Mouse (Mus musculus) mouse trophoblast stem cell (cell line): ENCODE results near the gene Clrn1.
"Not testable (repeated sequence)": the region's sequence is repeated elsewhere in the genome, so short reads cannot be mapped to it uniquely, and the experiment has no call there.

Source experiments
- in situ Hi-C, 2 experiments: fragments of 300-500 bp; cut with MseI, MboI; formaldehyde crosslinking; loops; 2 replicates in 1 of 2; 3 replicates in 1 of 2; pipeline ENCODE4 v1.15.1; 2025

The Clrn1 gene

DNA sequence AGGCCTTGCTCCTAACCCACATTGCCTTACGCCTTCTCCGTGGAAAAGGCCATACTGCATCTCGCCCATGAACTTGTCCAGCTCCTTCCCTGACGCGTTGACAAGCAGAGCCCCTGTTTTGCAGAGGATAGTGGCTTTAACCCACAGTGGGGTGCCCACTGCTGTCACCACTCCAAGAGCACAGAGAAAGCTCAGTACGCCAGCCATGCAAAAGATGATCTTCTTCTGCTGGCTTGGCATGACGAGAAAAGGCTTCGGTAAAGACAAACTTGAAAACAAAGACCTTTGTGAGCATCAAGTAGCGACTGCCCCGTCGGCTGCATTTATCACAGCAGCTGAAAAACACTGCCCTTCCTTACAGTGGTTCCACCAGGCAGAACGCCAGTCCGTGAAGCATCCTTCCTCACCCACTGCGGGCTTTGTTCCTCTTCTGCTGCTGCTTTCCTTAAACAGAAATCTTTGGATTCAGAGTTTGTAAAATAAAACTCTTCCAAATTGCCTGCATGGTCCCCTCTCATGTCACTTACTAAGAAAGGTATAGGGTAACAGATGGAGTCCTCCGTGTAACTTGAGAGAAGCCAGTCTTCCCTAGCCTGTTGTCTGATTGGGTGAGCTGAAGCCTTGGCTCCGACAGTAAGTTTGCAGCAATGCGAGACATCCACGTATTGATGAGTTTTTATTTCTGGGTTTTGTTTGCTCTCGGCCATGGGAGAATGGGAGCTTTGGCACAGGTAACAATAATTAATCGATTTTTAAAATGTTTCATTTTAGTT is at the start of gene Clrn1:
TSS of gene Clrn1 (minus strand) at position 540 of the 773 bp plus-strand sequence.
- in situ Hi-C loops, result no loop called here

DNA sequence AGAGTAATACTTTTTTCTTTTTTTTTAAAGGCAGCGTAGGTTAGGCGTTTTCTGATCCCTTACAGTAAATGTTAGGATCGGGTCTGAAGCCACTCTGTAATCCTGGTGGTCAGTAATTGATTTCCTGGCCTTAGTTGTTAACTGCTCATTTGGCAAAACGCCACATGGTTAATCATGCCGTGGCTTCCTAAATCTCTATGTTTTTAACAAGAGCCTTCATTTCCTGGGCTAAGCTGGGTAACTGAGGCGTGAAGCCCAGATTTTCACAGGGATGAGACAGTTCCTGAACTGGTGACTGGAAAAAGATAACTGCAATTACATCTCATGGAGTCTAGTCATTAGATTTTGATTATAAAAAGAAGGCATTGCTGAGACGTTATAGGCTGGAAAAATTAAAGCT is 38.9 kb upstream of the Clrn1 start:
- in situ Hi-C loops, result no loop called here

DNA sequence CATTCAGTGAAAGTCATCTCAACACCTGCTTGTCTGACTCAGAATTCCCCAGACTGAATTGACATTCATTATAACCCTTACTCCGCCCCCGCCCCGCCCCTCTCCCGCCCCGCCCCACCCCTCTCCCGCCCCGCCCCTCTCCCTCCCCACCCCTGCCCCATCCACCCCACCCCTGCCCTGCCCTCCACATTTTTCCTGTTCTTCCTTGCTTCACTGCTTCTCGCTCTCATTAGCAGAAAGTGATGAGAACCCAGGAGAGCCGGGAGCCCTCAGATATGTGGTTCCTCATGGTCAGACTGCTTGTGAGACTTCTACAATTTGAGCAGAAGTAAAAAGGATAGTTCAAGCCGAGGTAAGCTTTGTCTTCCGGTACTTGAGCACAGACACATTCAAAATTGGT is 38.0 kb upstream of the Clrn1 start:
- in situ Hi-C loops, result no loop called here

DNA sequence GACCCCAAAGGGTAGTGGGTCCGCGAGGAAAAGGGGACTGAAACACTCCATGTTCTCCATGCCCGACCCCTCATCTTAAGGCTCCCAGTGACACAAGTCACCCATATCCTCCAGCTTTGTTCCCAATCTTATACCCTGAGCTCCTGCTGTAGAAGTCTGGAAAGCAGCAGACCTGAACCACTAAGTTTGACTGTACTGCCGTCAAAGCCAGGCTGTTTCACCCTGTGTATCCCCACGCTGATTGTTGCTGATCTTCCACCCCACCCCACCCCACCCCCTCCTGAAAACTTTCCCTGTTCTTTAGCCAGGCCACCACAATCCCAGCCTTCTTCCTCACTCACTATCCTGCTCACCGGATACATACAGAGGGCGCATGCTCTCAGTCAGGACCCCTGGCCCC is 37.5 kb upstream of the Clrn1 start:
- in situ Hi-C loops, result no loop called here

DNA sequence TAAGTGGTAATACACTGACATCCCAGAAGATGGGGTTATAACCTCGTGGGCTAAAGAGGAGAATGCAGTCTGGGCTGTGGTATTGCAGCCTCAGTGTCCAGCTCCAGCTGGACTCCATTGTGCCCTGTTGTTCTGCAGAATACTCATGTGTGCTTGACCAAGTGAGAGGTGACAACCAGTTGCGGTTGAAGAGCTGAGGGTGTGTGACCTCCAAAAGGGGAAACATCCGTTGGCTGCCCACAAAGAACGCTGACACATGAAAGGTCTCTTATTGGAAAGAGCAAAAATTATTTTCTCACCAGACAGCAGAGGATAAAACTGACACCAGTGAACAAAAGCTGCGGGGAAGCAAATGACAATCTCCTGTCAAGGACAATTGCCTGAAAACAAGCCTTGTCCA is 36.2 kb upstream of the Clrn1 start:
- in situ Hi-C loops, result no loop called here

DNA sequence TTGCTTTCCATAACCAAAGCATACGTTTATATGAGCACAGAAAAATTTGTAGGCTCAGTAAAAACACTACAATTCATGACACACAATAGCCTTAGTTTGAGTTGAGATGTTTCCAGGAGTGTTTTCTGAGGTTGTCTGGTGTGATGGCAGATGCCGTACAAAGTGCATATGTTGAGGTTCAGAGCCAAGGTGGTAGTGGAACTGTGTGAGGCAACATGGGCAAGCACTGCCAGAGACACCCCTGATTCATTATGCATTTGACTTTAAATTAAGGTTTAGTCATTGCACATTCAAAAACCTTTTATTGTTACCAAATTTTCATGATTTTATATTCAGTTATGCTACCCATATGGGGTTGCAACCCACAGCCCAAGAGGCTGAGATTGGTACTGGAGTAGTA is 19.5 kb upstream of the Clrn1 start:
- in situ Hi-C loops, result no loop called here

DNA sequence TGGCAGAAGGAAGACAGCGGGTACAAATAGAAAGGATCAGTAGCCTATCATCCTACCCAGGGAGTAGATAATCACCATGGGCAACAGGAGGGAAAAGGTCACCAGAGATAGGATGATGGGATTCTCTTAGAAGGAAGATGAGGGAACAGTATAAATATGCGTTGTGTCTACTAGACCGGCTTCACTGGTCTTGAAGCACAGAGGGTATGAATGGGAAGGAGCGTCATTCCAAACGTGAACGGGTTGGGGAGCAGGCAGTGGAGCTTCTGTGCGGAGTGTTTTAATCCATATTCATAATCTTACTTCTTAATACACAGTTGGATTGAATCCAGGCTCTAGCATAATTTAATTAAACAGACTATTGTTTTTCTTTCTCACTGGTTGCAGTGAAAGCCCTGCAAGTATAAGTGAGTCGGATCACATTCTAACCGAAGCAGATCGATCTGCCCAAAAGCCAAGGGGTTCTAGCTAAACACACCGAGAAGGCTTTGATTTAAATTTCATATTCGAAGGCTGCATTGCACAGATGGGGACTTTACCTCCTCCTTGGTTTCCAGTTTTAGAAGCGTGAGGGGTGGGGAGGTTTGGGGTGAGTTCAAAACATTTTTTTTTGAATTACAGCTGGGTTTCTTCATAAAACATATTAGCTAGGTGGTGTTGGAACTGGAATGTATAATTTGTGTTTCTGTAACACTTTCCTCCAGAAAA is 17.1 kb upstream of the Clrn1 start:
- in situ Hi-C loops, result no loop called here

DNA sequence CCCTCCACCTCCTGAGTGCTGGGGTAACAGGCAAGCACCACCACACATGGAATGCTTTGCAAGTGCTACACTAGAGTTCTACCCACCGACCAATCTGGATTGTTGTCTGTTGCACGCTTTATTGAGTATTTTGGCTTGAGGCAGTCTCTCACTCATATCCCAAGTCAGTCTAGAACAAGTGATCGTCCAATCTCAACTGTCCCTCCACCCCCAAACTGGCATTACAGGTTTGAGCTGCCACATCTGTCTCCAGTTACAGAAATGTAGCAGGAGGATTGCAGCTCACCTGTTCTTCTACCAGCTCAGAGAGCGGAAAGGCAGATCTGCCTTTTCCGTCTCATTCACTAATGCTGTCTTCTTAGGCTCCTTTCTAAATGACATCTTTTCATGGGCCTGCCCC is 10.0 kb upstream of the Clrn1 start:
- in situ Hi-C loops, result no loop called here

DNA sequence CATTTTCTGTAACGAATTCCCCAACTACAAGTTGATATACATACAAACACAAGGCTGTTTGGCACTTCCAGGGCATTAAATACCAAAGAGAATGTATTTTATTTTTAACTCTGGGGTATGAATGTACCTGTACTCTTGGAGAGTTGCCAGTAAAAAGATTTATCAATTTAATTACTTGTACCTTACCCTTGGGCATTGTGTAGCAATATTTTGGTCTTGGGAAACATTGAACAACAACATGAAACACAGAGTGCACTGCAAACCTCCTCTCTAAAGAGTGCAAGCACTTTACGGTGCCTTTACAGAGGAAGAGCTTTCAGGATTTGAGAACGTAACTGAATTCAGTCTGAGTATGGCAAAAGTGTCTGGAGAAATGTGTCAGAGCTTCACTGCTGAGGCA is 9.4 kb upstream of the Clrn1 start:
- in situ Hi-C loops, result no loop called here

DNA sequence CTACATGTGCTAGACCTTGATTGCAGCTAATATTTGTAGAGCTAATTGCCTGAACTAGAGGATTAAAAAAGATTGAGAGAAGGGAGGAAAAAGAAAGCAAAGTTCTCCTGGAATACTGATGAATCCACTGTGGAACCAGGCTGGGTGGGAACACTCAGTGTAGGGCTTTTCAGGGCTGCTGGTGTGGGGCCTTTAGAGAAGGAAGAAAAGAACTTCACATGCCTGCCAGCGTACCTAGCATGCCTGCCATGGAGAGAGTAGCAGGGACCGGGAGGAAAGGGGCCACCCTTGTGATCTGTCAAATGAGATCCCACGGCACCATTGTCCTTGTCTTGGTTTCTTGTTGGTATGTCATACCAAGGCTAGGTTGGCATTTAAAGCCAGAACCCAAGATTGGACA is 4.5 kb upstream of the Clrn1 start:
- in situ Hi-C loops, result no loop called here

DNA sequence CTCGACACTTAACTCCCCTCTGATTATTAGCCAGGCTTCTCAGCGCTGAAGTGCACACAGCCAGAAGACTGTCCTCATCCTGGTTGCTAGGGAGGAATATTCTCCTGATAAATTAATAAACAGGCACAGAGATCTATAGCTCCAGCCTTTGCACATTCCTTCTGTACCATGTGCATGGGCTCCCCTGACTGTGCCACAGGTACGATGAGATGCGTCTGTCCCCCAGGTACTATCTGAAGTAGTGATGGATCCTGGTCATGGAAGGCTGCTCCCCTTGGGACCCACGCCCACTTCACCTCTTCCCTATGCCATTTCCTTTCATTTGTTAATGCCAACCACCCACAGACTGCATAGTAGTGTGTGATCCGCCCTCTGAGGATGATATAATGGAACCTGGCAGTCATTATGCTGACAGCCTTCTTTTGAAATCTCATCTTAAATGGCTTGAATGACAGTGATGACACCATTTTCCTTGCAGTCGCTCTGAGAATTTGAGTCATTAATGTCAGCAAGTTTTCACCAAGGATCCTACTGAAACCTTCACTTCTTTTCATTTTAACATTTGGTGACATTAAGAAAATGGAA is 3.1 kb upstream of the Clrn1 start:
- in situ Hi-C loops, result no loop called here

DNA sequence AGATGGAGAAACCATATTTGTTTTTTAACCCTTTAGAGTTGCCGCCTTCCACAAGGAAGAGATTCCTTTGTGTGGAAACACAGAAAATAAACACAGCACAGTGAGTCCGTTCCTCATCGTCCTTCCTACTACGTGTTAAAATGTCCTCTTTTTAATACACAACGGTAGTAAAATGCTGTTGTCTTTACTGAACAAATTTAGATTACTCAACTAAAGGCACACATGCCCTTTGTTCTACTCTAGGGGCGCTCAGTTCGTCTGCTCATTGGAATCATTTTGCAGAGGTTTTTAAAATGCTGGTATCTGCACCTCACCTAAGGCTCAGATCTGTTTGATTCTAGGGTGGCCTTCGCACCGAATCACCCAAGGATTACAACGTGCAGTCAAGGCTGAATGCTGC is 2.6 kb upstream of the Clrn1 start:
- in situ Hi-C loops, result no loop called here

DNA sequence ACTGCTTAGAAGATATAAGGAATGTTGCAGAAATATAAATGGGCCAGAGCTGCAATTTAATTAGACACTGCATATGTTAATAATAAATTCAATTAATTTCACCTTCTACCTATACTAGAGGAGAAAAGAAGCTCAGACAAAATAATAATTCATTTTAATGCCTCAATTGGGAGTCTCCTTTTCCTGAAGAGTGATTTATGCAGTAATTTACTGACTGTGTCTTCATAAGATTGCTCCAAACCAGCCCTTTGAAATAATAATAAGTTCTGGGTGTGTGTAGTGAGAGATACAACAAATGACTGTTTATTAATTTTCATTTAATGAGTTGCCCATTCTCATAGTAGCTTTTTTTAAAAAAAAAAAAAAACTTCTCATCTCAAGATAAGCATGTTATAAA is 1.6 kb downstream of the Clrn1 start:
- in situ Hi-C loops, result no loop called here

DNA sequence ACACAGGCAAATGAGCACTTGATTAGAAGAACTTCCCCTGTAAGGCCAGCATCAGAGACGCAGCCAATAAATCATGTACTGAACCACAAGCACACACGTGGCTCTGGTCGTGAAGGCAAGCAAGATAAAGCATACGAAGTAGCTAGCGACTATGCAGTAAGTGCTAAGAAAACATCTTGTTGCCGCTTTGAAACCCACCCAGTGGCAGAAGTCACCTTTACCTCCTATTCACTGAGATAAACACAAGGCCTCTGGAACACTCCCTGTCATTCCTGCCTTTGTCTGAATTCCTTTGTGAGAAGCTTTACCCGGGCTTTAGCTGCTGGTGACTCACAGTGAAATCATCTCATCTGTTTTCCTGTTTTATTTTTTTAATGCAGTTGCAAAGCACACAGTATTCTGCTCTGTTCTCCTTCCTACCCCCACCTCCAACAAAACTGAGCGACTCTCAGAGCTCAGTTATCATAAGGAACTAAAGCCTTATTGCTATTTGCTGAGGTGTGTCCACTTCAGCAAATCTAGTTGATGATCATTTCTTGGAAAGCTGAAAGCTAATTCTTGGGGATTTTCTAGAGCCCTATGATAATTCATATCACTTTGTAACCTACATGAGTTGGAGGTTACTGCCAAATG is 2.1 kb downstream of the Clrn1 start:
- in situ Hi-C loops, result no loop called here

DNA sequence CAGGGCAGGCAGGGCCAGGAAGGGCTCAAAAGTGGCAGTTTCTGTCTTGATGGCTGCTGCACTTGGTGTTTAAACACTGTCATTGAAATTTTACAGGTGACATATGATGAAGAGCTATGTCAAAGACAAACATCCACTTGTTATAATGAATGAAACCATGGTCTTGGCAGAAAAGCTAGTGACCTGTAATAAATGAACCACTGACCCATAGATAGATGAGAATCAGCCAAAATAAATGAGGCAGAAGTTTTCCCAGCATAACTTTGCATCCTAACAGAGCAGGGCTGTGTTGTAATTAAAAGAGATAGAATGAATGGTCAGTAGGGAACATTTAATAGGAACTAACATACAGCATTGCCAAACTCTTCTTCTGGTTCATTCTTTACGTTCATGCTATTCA is 4.1 kb downstream of the Clrn1 start:
- in situ Hi-C loops, result no loop called here

DNA sequence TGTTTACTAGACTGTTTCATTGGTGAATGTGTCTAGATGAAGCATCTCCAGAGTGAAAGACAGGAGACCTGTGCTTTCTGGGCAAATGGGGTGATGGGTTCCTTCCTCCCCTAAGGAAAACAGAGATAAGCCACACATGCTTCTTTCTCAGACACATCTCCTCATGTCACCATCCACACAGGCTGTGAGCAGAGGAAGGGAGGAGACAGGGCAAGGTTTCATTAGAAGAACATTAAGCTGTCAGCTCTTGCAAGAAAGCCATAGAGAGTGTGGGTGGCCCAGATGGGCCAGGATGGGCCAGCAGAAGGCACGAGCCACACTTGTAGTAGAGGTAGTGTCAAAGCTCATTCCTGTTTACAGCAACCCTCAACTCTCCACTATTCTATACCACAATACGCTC is 5.0 kb downstream of the Clrn1 start:
- in situ Hi-C loops, result no loop called here

DNA sequence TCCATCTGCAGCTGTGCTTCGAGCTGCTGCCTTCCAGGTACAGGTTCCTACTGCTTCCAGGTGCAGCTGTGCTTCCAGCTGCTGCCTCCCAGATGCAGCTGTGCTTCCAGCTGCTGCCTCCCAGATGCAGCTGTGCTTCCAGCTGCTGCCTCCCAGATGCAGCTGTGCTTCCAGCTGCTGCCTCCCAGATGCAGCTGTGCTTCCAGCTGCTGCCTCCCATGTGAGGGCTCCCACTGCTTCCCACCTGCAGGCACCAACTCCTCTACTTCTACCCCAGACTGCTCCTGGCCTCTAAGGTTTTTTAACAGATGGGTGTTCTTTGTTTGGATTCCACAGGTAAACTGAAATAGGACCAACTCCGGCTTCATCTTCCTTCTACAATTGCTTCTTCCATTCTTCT is 13.3 kb downstream of the Clrn1 start:
- in situ Hi-C loops, result not testable (repeated sequence)

DNA sequence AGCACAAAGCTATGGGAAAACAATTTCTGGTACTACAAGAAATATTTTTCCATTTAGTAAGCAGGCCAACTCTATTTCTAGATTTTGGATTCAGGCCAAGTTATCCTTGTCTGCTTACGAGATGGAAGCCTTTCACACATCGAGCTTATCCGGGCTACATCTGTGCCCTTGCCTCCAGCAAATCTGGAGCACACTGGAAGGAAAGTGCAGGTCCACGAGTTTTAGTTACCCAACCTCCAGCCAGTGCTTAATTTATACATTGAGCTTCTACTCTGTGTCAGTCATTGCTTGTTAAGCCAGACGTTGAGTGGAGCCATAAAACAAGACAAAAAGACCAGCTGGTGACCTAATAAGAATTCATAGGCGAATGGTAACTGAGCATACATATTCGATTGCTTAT is 19.4 kb downstream of the Clrn1 start:
- in situ Hi-C loops, result no loop called here

DNA sequence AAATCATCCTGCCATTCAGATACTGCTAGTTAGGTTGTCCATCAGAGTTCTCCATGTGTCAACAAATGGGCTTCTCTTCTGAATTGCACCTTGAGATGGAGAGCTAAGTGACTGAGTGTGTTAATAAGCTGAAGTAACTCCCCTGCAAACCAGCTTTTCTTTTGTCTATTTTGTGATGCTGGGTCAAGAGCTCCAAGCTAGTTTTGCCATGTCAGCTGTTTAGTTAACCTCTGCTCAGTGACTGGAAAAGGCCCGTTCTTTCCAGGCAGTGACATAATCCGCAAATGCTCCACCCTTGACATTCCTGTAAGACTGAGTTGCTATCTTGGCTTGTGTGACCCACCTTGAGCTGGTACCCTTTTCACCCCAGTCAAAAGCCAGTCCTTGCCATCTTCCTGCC is 22.2 kb downstream of the Clrn1 start:
- in situ Hi-C loops, result no loop called here

DNA sequence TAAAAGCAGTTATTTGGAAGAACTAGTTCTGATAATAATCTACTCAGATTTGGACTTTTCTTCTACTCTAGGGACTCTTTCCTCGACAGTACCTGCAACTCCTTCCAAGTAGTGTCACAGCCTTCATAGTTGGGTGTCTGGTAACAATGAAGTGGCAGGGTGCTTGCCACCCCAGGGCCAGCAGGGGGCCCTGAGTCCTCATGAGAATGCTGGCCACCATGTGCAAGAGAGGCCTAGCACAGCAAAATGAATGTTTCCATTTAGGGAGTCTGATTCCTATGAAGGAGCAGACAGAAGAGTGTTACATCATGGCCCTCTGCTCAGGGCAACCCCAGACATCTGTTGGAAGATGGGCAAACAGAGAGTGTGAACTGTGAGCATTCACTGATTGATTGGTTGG is 41.7 kb downstream of the Clrn1 start:
- in situ Hi-C loops, result no loop called here

DNA sequence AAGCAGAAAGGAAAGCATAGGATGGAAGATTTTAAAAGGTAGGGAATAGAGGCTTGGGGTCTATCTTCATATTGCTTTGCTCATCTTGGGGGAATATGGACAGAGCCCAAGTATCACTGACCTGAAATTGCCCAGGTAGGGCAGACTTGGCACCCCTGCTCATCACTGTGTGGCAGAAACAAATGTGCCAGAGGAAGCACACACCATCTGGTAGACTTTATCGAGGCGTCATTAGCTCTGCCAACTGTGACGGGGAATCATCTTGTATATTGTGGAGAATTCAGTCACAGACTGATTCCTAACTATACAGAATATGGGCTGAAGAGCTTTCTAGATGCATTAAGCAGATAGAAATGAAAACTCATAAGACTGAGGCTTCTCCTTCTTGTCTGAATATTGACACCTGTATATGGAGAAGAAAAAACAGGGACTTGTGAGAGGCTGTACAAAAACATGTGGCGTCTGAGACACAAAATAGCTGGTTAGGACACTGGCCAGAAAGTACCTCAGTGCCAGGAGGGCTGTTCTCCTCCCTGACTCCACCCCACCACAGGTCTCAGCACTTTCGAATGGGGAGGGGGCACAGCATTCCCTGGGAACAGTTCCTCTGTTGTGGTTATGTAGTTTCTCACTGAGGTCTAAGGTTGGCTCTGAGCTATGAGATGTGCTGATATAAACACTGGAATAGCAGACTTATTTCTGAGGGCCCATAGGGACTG is 51.5 kb downstream of the Clrn1 start:
- in situ Hi-C loops, result no loop called here

DNA sequence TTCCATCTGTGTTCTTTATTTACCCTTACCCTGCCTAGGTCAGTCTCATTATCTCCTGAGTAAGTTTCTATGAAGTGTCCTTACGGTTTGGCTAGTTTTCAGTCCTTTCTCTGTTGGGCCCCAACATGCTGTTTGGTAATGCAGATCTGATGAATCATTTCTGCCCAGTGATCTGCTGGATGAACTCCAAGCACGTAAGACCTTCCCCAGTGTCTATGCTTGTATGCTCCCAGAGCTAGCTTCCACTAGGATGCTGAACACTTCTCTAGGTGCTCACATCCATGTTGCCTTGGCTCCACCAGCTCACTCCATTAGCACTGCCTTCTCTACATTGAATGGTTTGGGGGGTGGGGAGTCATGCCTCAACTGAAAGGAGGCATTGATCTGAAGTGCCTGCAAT is 52.3 kb downstream of the Clrn1 start:
- in situ Hi-C loops, result no loop called here
